Mouse (Mus musculus): ENCODE measurements at regions not wholly inside any gene's neighbourhood (a gene's known extent, or its start where the extent isn't known, plus 50 kb on each side); places are given as distances from the start of the nearest gene placed in this dataset.
"Not testable (repeated sequence)": the region's sequence is repeated elsewhere in the genome, so short reads cannot be mapped to it uniquely, and the experiment has no call there.

GRCm38 (mm10) chr14:102171775-102172174 is 442.0 kb downstream of the Lmo7 start:
- Histone ChIP-seq H3K9ac (no peak overlapping the region), H3K9me3 (ENCODE audit: control insufficient read depth, low read length) (no peaks in the 10 kb centered on the region), H3K36me3 (replicated peaks; ENCODE audit: control insufficient read depth, insufficient read depth) (no peaks in the 10 kb centered on the region), H3K27ac (no peak overlapping the region), H3K4me2 (replicated peaks) (no peak overlapping the region), H3K4me1 (replicated peaks; ENCODE audit: control insufficient read depth, insufficient read depth, low read length) (no peaks in the 10 kb centered on the region), H3K27me3 (ENCODE audit: control insufficient read depth, insufficient read depth, low read length) (no peaks in the 10 kb centered on the region), H3K4me3 (replicated peaks; ENCODE audit: low read length) (no peak overlapping the region)
- ATAC-seq (ENCODE audit: low FRiP score), result no peak
- 85% methylated on average over 2 of the region's 2 CpGs for whole genome bisulfite sequencing
- DNase-seq (ENCODE audit: low spot score), result no peak

DNA sequence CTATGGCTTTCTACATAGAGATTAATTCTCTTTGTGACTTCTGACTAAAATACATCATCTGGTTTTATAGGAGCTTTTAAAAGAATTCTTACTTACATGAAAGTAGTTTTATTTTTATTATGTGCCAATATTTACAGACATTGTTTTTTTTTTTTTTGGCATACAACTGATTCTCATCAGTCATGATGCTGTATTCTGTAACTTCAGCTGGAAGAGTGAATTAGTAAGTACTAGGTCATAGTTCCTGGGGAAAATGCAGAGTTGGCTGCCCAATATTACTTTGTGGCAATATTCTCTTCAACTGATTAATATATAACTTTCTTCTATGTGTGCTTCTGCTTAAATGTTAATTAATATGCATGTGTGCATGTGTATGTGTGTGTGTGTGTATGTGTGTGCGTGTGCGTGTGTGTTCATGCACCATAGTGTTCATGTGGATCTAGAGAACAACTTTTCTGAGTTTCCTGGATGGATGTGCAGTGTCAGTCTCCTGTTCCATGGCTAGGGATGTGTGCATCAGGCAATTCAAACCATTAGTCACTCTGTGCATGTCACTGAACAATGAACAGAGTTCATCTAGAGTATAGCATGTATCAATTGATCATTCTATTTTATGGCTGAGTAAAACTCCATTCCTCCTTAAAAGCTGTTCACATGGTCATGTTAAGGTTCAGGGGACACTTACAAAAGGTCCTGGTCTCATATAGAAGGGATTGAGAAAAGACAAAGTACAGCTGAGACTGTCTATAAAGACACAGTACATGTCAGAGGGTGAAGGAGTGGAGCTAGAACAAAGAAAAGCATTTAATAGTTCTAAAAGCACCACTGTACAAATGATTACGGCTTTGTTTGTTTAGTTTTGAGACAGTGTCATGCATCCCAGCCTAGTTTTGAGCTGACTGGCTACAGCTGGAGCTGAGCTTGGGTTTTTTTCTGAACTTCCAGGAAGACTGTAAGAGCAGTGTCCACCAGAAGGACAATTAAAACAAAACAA is 431.8 kb downstream of the Lmo7 start:
- no peak overlapping the region for H3K27ac ChIP-seq
- ATAC-seq (ENCODE audit: low FRiP score), result no peak
- no peaks in the 10 kb centered on the region for H3K4me1 ChIP-seq (replicated peaks; ENCODE audit: control insufficient read depth, insufficient read depth, low read length)
- 82% methylated on average over 3 of the region's 3 CpGs for whole genome bisulfite sequencing
- H3K4me3 ChIP-seq (replicated peaks; ENCODE audit: low read length), result no peak overlapping the region
- H3K27me3 ChIP-seq (ENCODE audit: control insufficient read depth, insufficient read depth, low read length), result no peaks in the 10 kb centered on the region
- H3K9ac ChIP-seq, result no peak overlapping the region
- no peaks in the 10 kb centered on the region for H3K9me3 ChIP-seq (ENCODE audit: control insufficient read depth, low read length)
- no peak overlapping the region for H3K4me2 ChIP-seq (replicated peaks)
- H3K36me3 ChIP-seq (replicated peaks; ENCODE audit: control insufficient read depth, insufficient read depth), result no peaks in the 10 kb centered on the region
- DNase-seq (ENCODE audit: low spot score), result no peak

DNA sequence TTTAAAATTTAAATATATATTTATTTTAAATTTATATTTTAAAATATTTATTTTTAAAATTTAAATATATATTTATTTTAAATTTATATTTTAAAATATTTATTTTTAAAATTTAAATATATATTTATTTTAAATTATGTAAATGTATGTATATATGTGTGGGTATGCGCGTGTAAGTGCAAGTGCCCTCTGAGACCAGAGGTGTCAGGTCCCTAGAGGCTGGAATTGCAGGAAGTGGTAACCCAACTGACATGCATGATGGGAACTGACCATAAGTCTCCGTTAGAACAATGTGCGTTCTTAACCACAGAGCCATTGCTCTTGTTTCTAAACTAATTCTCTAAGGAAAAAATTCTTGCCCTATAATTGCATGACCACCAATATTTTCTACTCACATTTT is 420.7 kb downstream of the Lmo7 start:
- H3K27ac ChIP-seq; DNase-seq (ENCODE audit: low spot score); H3K4me2 ChIP-seq (replicated peaks); ATAC-seq (ENCODE audit: low FRiP score); H3K4me1 ChIP-seq (replicated peaks; ENCODE audit: control insufficient read depth, insufficient read depth, low read length); H3K36me3 ChIP-seq (replicated peaks; ENCODE audit: control insufficient read depth, insufficient read depth); H3K9me3 ChIP-seq (ENCODE audit: control insufficient read depth, low read length); H3K27me3 ChIP-seq (ENCODE audit: control insufficient read depth, insufficient read depth, low read length); H3K9ac ChIP-seq; H3K4me3 ChIP-seq (replicated peaks; ENCODE audit: low read length): not testable (repeated sequence)
- WGBS, result 95% methylated on average over 4 of the region's 4 CpGs

DNA sequence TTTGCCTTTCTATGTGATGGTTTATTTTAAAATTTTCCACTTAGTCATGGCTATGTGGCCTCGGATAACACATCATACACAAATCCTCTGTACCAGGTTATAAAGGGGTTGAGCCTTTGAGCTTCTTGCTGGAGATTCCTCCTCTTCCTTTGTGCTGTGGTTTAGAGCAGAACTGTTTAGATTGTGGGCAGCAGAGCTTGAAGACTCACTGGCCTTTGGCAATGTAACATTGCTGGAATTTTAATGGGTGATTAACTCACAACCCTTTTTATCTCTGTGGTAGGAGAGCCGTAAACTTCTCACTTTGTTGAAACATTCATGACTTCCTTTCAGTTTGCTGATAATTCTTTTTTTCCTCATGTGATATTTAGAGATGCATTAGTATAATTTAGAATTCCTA is 413.0 kb downstream of the Lmo7 start:
- Histone ChIP-seq H3K36me3 (replicated peaks; ENCODE audit: control insufficient read depth, insufficient read depth) (no peaks in the 10 kb centered on the region), H3K4me1 (replicated peaks; ENCODE audit: control insufficient read depth, insufficient read depth, low read length) (no peaks in the 10 kb centered on the region), H3K27me3 (ENCODE audit: control insufficient read depth, insufficient read depth, low read length) (no peaks in the 10 kb centered on the region), H3K4me3 (replicated peaks; ENCODE audit: low read length) (no peak overlapping the region), H3K9ac (no peak overlapping the region), H3K27ac (no peak overlapping the region), H3K9me3 (ENCODE audit: control insufficient read depth, low read length) (no peaks in the 10 kb centered on the region), H3K4me2 (replicated peaks) (no peak overlapping the region)
- 33% methylated on average over 2 of the region's 2 CpGs for WGBS
- DNase-seq (ENCODE audit: low spot score) (no peak), ATAC-seq (ENCODE audit: low FRiP score) (no peak)

DNA sequence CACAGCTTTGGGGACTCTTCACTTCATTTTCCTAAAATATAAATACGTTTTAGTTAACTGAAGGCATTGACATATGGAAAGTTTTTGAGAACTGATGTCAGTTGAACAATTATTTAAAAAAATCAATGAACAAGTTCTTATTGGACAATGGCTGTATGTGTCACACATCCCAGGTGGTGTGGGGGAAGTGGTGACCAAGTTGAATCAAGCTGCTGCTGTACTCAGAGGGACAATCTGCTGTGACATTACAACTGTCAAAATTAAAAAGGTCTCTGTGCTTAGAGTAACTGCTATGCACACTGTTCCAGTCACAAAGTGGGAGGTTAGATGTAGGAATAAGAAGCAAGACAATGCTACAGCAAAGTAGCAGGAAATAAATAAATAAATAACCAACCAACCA is 409.2 kb downstream of the Lmo7 start:
- Histone ChIP-seq H3K27me3 (ENCODE audit: control insufficient read depth, insufficient read depth, low read length) (no peaks in the 10 kb centered on the region), H3K27ac (no peak overlapping the region), H3K9me3 (ENCODE audit: control insufficient read depth, low read length) (no peaks in the 10 kb centered on the region), H3K4me1 (replicated peaks; ENCODE audit: control insufficient read depth, insufficient read depth, low read length) (no peaks in the 10 kb centered on the region), H3K36me3 (replicated peaks; ENCODE audit: control insufficient read depth, insufficient read depth) (no peaks in the 10 kb centered on the region), H3K4me3 (replicated peaks; ENCODE audit: low read length) (no peak overlapping the region), H3K9ac (no peak overlapping the region), H3K4me2 (replicated peaks) (no peak overlapping the region)
- 88% methylated on average over 1 of the region's 1 CpGs for WGBS
- DNase-seq (ENCODE audit: low spot score) (no peak), ATAC-seq (ENCODE audit: low FRiP score) (no peak)

- WGBS, result 68% methylated on average over 3 of the region's 3 CpGs
- no peaks in the 10 kb centered on the region for H3K36me3 ChIP-seq (replicated peaks; ENCODE audit: control insufficient read depth, insufficient read depth)
- ATAC-seq (ENCODE audit: low FRiP score), result no peak
Observed at GRCm38 (mm10) chr14:102118166-102118565, 388.4 kb downstream of the Lmo7 start.

GRCm38 (mm10) chr14:102106165-102106564 is 376.4 kb downstream of the Lmo7 start:
- Histone ChIP-seq H3K4me3 (replicated peaks; ENCODE audit: low read length) (no peak overlapping the region), H3K36me3 (replicated peaks; ENCODE audit: control insufficient read depth, insufficient read depth) (no peaks in the 10 kb centered on the region), H3K9ac (no peak overlapping the region), H3K4me2 (replicated peaks) (no peak overlapping the region), H3K9me3 (ENCODE audit: control insufficient read depth, low read length) (no peaks in the 10 kb centered on the region), H3K27ac (no peak overlapping the region), H3K27me3 (ENCODE audit: control insufficient read depth, insufficient read depth, low read length) (no peaks in the 10 kb centered on the region), H3K4me1 (replicated peaks; ENCODE audit: control insufficient read depth, insufficient read depth, low read length) (no peaks in the 10 kb centered on the region)
- ATAC-seq (ENCODE audit: low FRiP score), result no peak
- WGBS, result 88% methylated on average over 3 of the region's 3 CpGs
- no peak for DNase-seq (ENCODE audit: low spot score)

More at GRCm38 (mm10) chr14:102118166-102118565, 388.4 kb downstream of the Lmo7 start:
- H3K9ac ChIP-seq, result no peak overlapping the region
- H3K4me1 ChIP-seq (replicated peaks; ENCODE audit: control insufficient read depth, insufficient read depth, low read length), result no peaks in the 10 kb centered on the region
- DNase-seq (ENCODE audit: low spot score), result no peak
- H3K4me3 ChIP-seq (replicated peaks; ENCODE audit: low read length), result no peak overlapping the region
- no peaks in the 10 kb centered on the region for H3K9me3 ChIP-seq (ENCODE audit: control insufficient read depth, low read length)
- no peak overlapping the region for H3K27ac ChIP-seq
- no peak overlapping the region for H3K4me2 ChIP-seq (replicated peaks)
- no peaks in the 10 kb centered on the region for H3K27me3 ChIP-seq (ENCODE audit: control insufficient read depth, insufficient read depth, low read length)

DNA sequence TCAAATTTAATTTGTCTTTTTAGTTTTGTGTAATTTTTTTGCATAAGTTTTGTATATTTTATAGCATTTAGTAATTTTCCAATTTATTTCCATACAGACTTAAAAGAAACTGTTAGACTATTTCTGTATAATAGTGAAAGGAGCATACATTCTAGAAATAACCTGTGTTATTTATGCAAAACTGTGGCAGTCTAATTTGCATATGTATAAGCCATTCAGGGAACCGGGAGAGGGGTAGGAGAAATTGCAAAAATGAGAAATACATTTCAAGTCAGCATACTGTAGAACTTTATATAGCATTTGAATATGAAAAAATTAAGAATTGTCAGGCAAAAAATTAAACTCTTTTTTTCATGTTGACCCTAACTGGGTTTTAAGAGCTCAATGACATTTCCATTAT is 364.3 kb downstream of the Lmo7 start:
- Histone ChIP-seq H3K9ac (no peak overlapping the region), H3K4me2 (replicated peaks) (no peak overlapping the region), H3K9me3 (ENCODE audit: control insufficient read depth, low read length) (no peaks in the 10 kb centered on the region), H3K36me3 (replicated peaks; ENCODE audit: control insufficient read depth, insufficient read depth) (no peaks in the 10 kb centered on the region), H3K27ac (no peak overlapping the region), H3K4me1 (replicated peaks; ENCODE audit: control insufficient read depth, insufficient read depth, low read length) (peaks cover 3% of the 10 kb centered on the region; the same call in 1 of the 2 replicates), H3K27me3 (ENCODE audit: control insufficient read depth, insufficient read depth, low read length) (no peaks in the 10 kb centered on the region), H3K4me3 (replicated peaks; ENCODE audit: low read length) (no peak overlapping the region)
- 22% methylated on average over 1 of the region's 1 CpGs for WGBS
- no peak for ATAC-seq (ENCODE audit: low FRiP score)
- no peak for DNase-seq (ENCODE audit: low spot score)

- DNase-seq (ENCODE audit: low spot score) (no peak), ATAC-seq (ENCODE audit: low FRiP score) (no peak)
Observed at GRCm38 (mm10) chr14:102092557-102092956, 362.8 kb downstream of the Lmo7 start.

More at GRCm38 (mm10) chr14:102092557-102092956, 362.8 kb downstream of the Lmo7 start:
- H3K27ac ChIP-seq, result no peak overlapping the region
- H3K27me3 ChIP-seq (ENCODE audit: control insufficient read depth, insufficient read depth, low read length), result no peaks in the 10 kb centered on the region
- H3K4me3 ChIP-seq (replicated peaks; ENCODE audit: low read length), result no peak overlapping the region
- WGBS, result 40% methylated on average over 6 of the region's 6 CpGs
- no peaks in the 10 kb centered on the region for H3K36me3 ChIP-seq (replicated peaks; ENCODE audit: control insufficient read depth, insufficient read depth)
- H3K9ac ChIP-seq, result no peak overlapping the region
- H3K9me3 ChIP-seq (ENCODE audit: control insufficient read depth, low read length), result no peaks in the 10 kb centered on the region
- peaks cover 3% of the 10 kb centered on the region; the same call in 1 of the 2 replicates for H3K4me1 ChIP-seq (replicated peaks; ENCODE audit: control insufficient read depth, insufficient read depth, low read length)
- H3K4me2 ChIP-seq (replicated peaks), result no peak overlapping the region

Measured in hindbrain, embryonic 14.5 days (tissue).